Mouse (Mus musculus) lung, adult 2 months (tissue): Measurements from ENCODE around the gene Flnb. TPM values are rescaled to one million over a fixed set of nuclear protein-coding genes. Genes with fewer than 3 reads are reported as not detected.
A peak's percentile ranks its signal among the peaks of the same experiment; 100 is the strongest.

Experiments used
- DNase-seq: peaks from one replicate; pipeline ENCODE4 v3.0.0; 2022
- H3K4me1 ChIP-seq: fragments of 200-500 bp; 2 replicates; pipeline ENCODE4 v1.6.1; 2011; ENCODE audit warnings: low read length; ENCODE audit not compliant: control insufficient read depth, insufficient read depth
- H3K4me3 ChIP-seq: fragments of 200-500 bp; replicated peaks from 2 replicates; pipeline ENCODE3; 2011; ENCODE audit warnings: low read depth, mild to moderate bottlenecking, control low read depth, low read length; ENCODE audit errors: extremely low read depth
- CTCF ChIP-seq: fragments of 200-500 bp; IDR thresholded peaks from 2 replicates; pipeline ENCODE4 v1.5.1; 2011; ENCODE audit warnings: mild to moderate bottlenecking, low read length, control low read depth; ENCODE audit not compliant: insufficient read depth
- POLR2A ChIP-seq: fragments of 200-500 bp; IDR thresholded peaks from 2 replicates; pipeline ENCODE4 v1.6.1; 2011; ENCODE audit warnings: low read depth, mild to moderate bottlenecking, control low read depth, low read length, borderline replicate concordance; ENCODE audit errors: extremely low read depth
- WGBS: fragments of 180-500 bp; shearing (Covaris S2); methylation state at CpG from one replicate; pipeline ENCODE4 v1.1.7; 2018; 5-methylcytosine and 5-hydroxymethylcytosine counted together
- polyA plus RNA-seq: library from polyadenylated mRNA; depleted of rRNA; stranded (reverse); fragments of >200 nt; gene quantifications from 2 replicates; pipeline ENCODE4 v1.2.3, GENCODE M21; 2012

Flnb gene
- polyA plus RNA-seq, 1 experiment: 26.4 TPM

DNA sequence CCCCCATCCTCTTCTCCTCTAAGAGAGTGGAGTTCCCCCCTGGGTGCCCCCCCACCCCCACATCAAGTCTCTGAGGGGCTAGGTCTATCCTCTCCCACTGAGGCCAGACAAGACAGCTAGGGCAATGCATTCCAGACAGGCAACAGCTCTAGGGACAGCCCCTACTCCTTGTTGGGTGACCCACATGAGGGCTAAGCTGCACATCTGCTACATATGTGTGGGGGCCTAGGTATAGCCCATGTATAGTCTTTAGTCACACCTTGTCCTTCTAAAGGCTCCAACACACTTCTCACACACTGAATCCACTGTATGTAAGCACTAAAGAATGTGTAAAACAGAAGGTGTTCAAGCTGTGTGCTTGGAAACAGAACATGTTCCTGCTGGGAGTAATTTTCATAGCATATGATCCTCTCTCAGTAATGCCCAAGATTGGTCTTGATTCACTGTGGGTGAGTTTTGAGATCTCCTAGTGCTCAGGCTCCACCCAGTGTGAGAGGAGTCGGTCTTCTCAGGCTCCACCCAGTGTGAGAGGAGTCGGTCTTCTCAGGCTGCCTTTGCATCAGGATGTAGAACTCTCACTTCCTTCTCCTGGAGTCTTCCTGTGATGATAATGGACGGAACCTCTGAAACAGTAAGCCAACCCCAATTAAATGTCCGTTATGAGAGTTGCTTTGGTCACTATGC, 13.7 kb upstream of the Flnb start:
- no peak overlapping the region for H3K4me3 ChIP-seq
- H3K4me1 ChIP-seq: no peaks in the 10 kb centered on the region; the same call in 1 of the 2 replicates
- DNase-seq: no peak
- TF ChIP-seq POLR2A: no peak
- TF ChIP-seq CTCF: no peak
- 29% methylated on average over 4 of the region's 4 CpGs for WGBS

DNA sequence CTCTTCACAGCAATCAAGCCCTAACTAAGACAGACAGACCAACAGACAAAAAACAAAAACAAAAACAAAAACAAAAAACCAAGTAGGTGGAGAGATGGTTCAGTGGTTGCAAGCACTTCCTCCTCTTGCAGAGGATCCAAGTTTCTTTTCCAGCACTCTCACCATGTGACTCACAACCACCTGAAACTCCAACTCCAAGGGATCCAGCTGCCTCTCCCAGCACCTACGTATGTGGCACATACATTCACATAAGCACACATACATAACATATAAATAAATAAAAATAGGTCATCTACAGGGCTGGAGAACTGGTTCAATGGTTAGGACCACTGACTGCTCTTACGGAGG, 13.2 kb upstream of the Flnb start:
- no peaks in the 10 kb centered on the region; the same call in 1 of the 2 replicates for H3K4me1 ChIP-seq
- H3K4me3 ChIP-seq: no peak overlapping the region
- WGBS: 87% methylated on average over 2 of the region's 2 CpGs
- DNase-seq: no peak
- TF ChIP-seq CTCF: no peak
- TF ChIP-seq POLR2A: no peak

DNA sequence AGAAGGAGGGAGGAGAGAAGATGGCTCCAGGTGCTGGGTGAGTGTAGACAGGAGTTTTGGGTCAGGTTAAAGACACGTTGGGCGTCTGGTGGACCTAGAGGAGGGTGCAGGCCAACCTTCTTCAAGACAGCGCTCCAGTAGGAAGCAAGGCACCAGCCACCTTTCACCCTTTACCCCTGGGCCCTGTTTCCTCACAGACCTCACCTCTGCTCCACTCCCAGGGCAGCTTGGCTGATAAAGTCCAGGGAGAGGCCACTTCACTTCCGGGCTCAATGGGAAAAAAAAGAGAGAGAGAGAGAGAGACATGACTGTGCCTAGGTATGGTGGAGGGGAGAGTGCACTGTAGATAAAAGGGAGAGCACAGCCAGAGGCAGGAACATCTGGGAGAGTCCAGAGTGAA, 10.0 kb upstream of the Flnb start:
- WGBS: 55% methylated on average over 4 of the region's 4 CpGs
- no peak for DNase-seq
- H3K4me3 ChIP-seq: no peak overlapping the region
- TF ChIP-seq POLR2A (no peak), CTCF (no peak)
- no peaks in the 10 kb centered on the region; the same call in 1 of the 2 replicates for H3K4me1 ChIP-seq

DNA sequence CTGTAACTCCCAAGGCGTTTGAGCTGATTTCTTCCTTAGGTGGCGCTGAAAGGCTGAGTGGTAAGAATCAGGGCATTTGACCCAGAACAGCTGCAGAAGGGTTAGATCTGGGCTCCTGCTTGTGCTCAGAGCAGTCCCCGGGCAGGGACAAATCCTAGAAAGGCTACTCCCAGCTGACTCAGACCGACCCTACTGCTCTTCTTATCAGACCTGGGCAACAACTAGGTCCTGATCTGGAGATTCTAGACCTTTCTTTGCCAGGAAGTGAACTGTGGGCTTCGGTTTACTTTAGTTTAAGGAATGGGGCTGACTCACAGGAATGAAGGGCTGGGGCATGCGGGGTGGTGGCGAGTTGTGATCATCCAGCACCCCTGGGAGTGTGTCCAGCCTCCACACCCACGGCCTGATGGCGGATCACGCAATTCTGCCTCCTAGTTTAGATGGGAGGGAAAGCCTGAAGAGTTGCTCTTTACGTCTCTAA, 9.2 kb upstream of the Flnb start:
- H3K4me1 ChIP-seq: no peaks in the 10 kb centered on the region; the same call in 1 of the 2 replicates
- no peak for DNase-seq
- TF ChIP-seq CTCF: no peak
- TF ChIP-seq POLR2A: no peak
- no peak overlapping the region for H3K4me3 ChIP-seq
- WGBS: 47% methylated on average over 11 of the region's 11 CpGs

DNA sequence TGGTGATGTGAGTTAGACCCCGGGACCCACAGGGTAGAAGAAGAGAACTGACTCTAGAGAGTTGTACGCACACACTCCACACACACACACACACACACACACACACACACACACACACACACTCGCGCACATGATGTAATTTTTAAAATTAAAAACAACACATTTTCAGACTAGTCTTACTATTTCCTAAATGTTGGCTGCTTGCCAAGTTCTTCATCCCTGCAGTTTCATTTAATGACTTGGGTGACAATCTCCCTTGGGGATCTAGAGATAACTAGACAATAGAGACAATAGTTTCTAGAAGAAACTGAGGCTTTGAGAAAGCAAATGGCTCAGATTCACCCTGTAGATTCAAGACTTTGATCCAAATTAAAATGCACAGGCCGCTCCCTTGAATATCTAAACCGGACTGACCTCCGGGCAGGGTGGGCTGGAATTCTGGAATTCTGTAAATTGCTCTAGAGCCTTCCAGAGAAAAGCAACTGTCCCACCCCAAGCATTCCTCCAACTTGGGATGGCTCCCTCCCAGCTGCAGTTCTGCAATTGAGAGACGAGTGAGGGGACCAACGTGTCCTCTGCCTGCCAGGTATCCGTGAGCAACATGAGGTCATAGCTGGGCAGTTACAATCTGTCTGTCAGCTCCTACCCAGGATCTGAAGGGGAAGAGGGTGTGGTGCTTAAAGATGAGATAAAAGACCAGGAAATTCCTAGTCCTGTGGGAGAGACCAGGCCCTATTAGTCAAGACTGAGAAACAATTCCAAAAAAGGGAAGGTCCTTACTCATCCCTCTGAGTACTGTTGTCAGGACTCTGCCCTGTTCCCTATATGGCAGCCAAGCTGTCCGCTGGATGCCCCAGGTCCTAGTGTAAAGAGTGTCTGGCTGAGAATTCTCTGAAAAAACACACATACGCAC, 8.5 kb upstream of the Flnb start:
- 59% methylated on average over 12 of the region's 12 CpGs for WGBS
- TF ChIP-seq CTCF (no peak), POLR2A (no peak)
- Histone ChIP-seq H3K4me3 (no peak overlapping the region), H3K4me1 (no peaks in the 10 kb centered on the region; the same call in 1 of the 2 replicates)
- DNase-seq: no peak

DNA sequence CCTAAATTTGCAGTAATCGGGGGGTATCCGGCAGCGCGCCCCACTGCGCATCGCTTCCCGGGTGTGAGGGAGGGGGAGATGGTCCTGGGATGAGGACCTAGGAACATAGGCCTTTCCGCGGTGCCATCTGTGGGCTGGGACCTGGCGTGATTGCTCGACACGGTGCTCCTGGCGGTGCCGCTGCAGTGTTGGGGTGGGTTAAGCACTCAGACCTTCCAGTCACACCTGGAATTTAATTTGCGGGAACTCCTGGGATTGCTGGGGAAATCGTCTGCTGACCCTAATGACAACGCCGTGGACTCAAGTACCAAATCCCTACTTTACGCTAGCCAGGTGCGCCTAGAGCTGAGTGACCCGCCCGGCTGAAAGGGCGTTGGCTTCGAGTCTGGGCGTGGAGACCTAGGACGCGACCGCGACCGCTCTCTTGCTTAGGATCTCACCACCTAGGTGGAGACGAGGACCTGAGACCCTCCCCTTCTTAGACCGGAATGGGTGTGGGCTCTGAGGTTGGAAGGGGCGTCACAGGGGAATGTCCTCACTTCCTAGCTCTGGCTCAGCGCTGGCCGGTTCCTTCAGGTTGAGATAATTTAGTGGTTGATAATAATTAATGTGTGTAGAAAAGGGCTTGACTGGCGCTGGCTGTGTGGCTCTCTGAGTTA, 835 bp downstream of the Flnb start:
- peak; percentile 49 for DNase-seq
- 1% methylated on average over 36 of the region's 36 CpGs for WGBS
- Histone ChIP-seq H3K4me1 (peaks cover 17% of the 10 kb centered on the region), H3K4me3 (peak overlapping the region; percentile 89)
- TF ChIP-seq CTCF (no peak), POLR2A (peak; percentile 13; the same call in 1 of the 2 replicates)

DNA sequence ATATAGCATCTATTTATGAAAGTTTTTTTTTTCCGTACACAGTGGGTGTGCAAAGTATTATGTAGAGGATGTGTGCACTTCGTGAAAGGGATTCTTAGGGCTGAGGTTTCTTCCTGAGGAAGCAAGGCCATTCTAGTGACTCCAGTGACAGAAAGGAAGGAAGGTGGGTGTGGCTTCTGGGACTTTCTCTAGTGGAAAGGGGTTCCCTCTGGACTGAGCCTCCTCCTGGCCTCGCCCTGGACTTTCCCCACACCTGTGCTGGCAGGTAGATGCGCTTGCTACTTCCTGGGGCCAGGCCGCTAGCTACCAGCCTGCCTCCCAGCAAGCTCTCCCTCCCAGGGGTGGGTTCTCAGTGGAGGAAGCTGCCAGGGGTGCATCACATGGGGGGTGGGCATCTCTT, 1.7 kb downstream of the Flnb start:
- Histone ChIP-seq H3K4me3 (peak overlapping the region; percentile 89), H3K4me1 (peaks cover 19% of the 10 kb centered on the region)
- WGBS: 38% methylated on average over 5 of the region's 5 CpGs
- no peak for TF ChIP-seq CTCF
- no peak for DNase-seq

DNA sequence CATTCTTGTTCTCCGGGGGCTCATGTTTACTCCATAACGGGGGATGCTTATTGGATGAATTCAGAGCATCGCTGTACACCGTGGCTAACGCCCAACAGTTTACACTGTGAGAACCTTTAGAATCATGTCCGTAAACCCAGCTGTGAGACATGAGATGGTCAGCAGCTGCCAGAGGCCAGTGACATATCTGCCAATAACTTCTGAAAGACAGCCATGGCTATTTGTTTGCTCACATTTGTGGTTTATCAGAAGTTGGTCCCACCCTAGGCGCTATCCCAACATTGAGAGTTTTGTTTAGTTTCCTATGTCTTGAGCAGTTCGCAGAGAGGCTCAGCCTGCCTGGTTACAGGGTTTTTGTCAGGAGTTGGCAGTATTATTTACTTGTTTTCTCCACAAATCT, 3.6 kb downstream of the Flnb start:
- whole genome bisulfite sequencing: 40% methylated on average over 8 of the region's 8 CpGs
- TF ChIP-seq POLR2A: no peak
- TF ChIP-seq CTCF: no peak
- Histone ChIP-seq H3K4me1 (peaks cover 35% of the 10 kb centered on the region), H3K4me3 (no peak overlapping the region)
- no peak for DNase-seq

DNA sequence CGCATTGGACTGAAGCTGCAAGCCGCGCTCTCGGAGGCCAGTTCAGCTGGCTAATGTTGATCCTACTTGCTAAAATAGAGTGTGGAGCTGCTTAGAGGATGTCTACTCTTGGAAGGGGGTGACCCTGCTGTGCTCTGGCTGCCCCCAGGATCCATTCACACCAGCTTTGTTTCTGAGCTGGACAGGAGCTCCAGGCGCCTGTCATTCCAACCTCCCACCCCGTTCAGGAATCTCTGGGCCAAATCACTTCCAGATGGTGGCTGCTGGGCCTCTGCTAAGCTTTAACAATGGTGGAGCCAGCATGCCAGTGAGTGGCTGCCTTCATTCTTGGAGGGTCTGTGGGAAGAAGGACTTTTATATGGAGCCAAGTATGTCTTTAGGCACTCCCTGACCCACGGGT, 4.9 kb downstream of the Flnb start:
- Histone ChIP-seq H3K4me1 (peaks cover 37% of the 10 kb centered on the region), H3K4me3 (no peak overlapping the region)
- no peak for TF ChIP-seq CTCF
- no peak for DNase-seq
- 54% methylated on average over 7 of the region's 7 CpGs for WGBS

DNA sequence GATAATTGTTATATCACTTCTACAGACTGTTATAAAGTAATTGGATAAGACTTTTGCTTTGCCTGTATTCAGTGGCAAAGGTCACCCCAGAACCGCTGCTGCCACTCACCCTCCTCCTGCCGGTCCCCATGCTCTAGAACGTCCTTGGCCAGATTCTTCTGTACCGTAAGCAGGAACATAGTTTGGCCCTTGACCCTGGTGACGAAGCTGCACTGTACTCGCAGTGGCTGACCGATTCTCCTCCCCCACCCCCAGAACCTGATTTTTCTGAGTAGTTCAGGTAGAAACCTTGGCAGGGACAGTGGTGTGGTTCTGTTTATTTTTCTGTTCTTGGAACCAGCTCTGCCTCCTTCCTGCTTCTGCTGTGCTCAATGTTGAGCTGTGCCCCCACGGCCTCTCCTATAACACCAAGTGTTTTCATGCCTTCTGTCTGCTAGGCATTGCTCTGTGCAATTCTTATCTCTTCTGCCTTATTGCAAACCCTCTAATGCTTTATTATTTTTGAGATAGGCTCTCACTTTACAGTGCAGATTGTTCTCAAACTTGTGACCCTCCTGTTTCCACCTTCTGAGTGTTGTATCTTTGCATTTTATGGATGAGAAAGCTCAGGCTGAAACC, 7.0 kb downstream of the Flnb start:
- Histone ChIP-seq H3K4me1 (peaks cover 37% of the 10 kb centered on the region), H3K4me3 (no peak overlapping the region)
- WGBS: 30% methylated on average over 8 of the region's 8 CpGs
- TF ChIP-seq POLR2A (no peak), CTCF (no peak)
- DNase-seq: no peak
